Mouse (Mus musculus): ENCODE data around the gene Reg4.

DNA sequence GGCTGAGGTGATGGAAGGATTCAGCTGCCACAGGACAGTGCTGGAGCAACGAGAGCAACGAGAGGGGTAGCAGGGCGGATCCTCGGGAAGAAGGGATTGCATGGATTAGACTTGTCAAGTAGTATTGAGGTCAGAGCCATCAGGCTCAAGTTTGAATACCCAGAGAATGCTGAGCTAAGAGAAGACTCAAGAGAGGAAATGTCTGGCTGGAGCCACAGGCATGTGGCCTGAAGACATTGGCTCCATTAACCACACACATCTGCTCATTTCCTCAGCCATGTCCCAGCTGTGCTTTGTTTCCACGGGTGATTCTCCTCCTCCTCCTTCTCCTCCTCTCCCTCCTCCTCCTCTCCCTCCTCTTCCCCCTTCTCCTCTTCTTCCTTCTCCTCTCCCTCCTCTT, 22.2 kb upstream of the Reg4 start:
- no peak for TF ChIP-seq CTCF (conservative IDR thresholded peaks at IDR 0.05; ENCODE audit: low read length)
- TF ChIP-seq POU5F1 (IDR thresholded peaks at IDR 0.05; ENCODE audit: borderline replicate concordance, low read length) = no peak
- TF ChIP-seq NANOG (IDR thresholded peaks at IDR 0.05; ENCODE audit: borderline replicate concordance, low read length) = no peak
